Mouse (Mus musculus): ENCODE results near the gene Ptpa. TPM values are rescaled to one million over a fixed set of nuclear protein-coding genes. Genes with fewer than 3 reads are reported as not detected.

The Ptpa gene
- polyA plus RNA-seq, 1 experiment from 2014 or later: 142 TPM

DNA sequence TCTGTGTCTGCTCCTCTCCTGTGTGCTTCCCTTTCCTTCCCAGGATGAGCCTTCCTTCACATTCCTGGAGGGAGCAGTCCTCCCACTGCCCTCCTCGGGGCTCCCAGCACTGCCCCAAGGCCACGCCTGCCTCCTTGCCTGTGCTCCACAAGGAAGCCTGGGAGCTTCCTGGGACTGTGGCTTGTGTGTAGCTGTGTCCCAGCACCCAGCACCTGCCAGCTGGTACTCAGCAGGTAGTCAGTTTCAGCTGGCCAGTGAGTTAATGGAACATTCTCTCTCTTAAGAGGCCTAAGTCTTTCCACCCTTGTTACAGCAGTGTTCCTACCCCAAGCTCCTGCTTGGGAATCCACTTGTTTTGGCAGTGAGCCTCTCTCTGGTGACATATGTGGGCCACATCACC is 13.0 kb upstream of the Ptpa start:
- Histone ChIP-seq H3K4me3 (replicated peaks) (no peak overlapping the region), H3K9ac (no peak overlapping the region), H3K9me3 (replicated peaks) (no peaks in the 10 kb centered on the region), H3K27me3 (no peaks in the 10 kb centered on the region), H3K36me3 (peaks cover 96% of the 10 kb centered on the region), H3K4me1 (replicated peaks) (0 out of 2 replicates have a peak, but pooled peaks cover 3% of the 10 kb centered on the region), H3K4me2 (no peak overlapping the region), H3K27ac (no peak overlapping the region; the same call in 1 of the 2 replicates)
- 63% methylated on average over 2 of the region's 2 CpGs for WGBS (ENCODE audit: insufficient replicate concordance)
- DNase-seq (no peak), ATAC-seq (ENCODE audit: low read depth) (no peak)

DNA sequence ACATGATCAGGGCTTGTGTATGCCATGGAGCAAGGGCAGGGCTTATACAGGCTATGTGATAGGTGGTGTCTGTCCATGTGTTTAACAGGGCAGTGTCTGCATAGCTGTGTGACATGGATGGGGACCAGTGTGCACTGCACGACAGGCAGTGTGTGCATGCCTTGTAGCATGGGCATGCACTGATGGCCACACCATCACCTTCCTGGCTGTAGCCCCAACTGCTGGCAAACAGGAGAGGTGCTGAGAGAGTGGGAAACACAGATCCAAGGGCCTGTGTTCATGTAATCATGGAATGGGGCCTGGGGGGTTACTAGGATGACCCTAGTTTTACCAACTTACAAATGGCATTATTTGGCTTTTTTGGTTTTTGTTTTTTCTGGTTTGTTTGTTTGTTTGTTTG is 12.0 kb upstream of the Ptpa start:
- DNase-seq (no peak), ATAC-seq (ENCODE audit: low read depth) (no peak)
- Histone ChIP-seq H3K27me3 (no peaks in the 10 kb centered on the region), H3K27ac (no peak overlapping the region), H3K9me3 (replicated peaks) (no peaks in the 10 kb centered on the region), H3K9ac (no peak overlapping the region), H3K4me3 (replicated peaks) (no peak overlapping the region), H3K4me2 (no peak overlapping the region), H3K4me1 (replicated peaks) (0 out of 2 replicates have a peak, but pooled peaks cover 3% of the 10 kb centered on the region), H3K36me3 (peaks cover 95% of the 10 kb centered on the region)
- WGBS (ENCODE audit: insufficient replicate concordance): 77% methylated on average over 1 of the region's 1 CpGs

DNA sequence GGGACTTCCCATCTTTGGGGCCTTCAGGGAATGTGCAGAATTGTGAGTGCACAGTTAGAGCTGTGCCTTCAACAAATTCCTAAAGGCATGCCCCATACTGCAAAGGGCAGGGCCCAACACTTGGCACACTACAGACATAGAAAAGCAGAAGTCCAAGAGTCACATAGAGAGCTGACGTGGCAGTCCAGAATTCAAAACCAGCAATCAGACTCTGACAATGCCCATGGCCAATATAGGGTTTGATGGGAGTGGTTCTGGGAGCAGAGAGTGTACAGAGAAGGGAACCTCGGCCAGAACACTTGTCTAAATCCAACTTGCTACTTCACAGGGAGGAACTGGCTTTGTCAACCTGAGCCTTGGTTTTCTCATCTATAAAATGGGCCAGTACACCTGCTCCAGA is 8.6 kb upstream of the Ptpa start:
- H3K36me3 ChIP-seq: peaks cover 85% of the 10 kb centered on the region
- H3K27ac ChIP-seq: no peak overlapping the region
- H3K9ac ChIP-seq: no peak overlapping the region
- DNase-seq (no peak), ATAC-seq (ENCODE audit: low read depth) (no peak)
- H3K4me1 ChIP-seq (replicated peaks): peaks cover 8% of the 10 kb centered on the region; the same call in 1 of the 2 replicates
- no peak overlapping the region for H3K4me2 ChIP-seq
- no peak overlapping the region for H3K4me3 ChIP-seq (replicated peaks)
- WGBS (ENCODE audit: insufficient replicate concordance): 53% methylated on average over 2 of the region's 2 CpGs
- H3K27me3 ChIP-seq: no peaks in the 10 kb centered on the region
- no peaks in the 10 kb centered on the region for H3K9me3 ChIP-seq (replicated peaks)

DNA sequence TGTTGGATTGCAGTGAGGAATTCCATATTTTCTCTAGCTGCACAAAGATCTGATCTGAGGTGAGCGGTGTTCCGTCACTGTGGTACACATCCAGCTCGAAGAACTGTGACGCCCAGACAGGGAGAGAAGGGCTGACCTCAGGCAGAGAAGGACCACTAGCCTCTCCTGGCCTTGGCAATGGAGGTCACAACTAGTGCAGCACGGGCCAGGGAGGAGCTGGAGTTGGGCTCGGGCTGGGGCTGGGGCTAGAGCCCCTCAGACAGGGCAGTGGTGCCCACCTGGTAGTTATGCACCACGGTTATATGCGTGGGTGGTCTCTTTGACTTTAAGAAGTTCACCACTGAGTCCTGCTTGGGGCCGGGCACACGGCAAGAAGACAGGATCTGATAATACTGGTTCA is 8.1 kb upstream of the Ptpa start:
- DNase-seq (no peak), ATAC-seq (ENCODE audit: low read depth) (no peak)
- peaks cover 85% of the 10 kb centered on the region for H3K36me3 ChIP-seq
- no peak overlapping the region for H3K27ac ChIP-seq
- no peak overlapping the region for H3K4me2 ChIP-seq
- H3K4me1 ChIP-seq (replicated peaks): peaks cover 8% of the 10 kb centered on the region; the same call in 1 of the 2 replicates
- no peaks in the 10 kb centered on the region for H3K9me3 ChIP-seq (replicated peaks)
- no peak overlapping the region for H3K9ac ChIP-seq
- no peak overlapping the region for H3K4me3 ChIP-seq (replicated peaks)
- WGBS (ENCODE audit: insufficient replicate concordance): 65% methylated on average over 10 of the region's 10 CpGs
- no peaks in the 10 kb centered on the region for H3K27me3 ChIP-seq

DNA sequence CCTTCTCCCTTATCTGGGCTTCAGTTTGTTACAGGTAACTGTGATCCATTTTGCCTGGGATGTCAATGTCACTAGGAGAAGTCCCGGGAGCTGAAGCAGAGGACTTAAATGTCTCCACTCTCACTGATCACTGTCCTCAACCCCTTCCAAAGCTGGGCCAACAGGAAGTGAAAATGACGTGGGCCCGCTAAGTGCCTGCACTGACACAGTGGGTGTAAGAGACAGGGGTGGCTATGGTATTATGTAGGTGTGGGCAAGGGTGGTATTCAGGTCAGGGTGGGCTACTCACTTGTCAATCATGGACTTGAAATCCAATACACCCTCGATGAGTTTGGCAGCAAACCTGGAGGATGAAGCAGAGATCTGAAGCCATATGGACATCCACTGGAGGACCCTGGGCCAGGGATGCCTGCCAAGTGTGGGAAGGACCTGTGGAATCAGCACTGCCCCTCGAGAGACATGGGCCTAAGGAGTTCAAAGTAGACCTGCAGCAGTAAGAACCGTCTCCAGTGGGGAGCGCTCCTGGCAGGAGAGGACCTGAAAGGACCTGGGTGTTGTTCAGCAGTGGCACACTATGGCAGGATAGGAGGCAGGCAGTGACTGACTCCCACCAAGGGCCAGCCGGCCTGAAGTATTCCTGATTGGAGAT is 7.3 kb upstream of the Ptpa start:
- 75% methylated on average over 8 of the region's 8 CpGs for WGBS (ENCODE audit: insufficient replicate concordance)
- ATAC-seq (ENCODE audit: low read depth): no peak
- no peak overlapping the region for H3K4me2 ChIP-seq
- H3K9ac ChIP-seq: no peak overlapping the region
- no peak overlapping the region for H3K4me3 ChIP-seq (replicated peaks)
- H3K36me3 ChIP-seq: peaks cover 82% of the 10 kb centered on the region
- no peaks in the 10 kb centered on the region for H3K27me3 ChIP-seq
- peaks cover 15% of the 10 kb centered on the region for H3K4me1 ChIP-seq (replicated peaks)
- H3K27ac ChIP-seq: no peak overlapping the region
- no peaks in the 10 kb centered on the region for H3K9me3 ChIP-seq (replicated peaks)
- DNase-seq: no peak

DNA sequence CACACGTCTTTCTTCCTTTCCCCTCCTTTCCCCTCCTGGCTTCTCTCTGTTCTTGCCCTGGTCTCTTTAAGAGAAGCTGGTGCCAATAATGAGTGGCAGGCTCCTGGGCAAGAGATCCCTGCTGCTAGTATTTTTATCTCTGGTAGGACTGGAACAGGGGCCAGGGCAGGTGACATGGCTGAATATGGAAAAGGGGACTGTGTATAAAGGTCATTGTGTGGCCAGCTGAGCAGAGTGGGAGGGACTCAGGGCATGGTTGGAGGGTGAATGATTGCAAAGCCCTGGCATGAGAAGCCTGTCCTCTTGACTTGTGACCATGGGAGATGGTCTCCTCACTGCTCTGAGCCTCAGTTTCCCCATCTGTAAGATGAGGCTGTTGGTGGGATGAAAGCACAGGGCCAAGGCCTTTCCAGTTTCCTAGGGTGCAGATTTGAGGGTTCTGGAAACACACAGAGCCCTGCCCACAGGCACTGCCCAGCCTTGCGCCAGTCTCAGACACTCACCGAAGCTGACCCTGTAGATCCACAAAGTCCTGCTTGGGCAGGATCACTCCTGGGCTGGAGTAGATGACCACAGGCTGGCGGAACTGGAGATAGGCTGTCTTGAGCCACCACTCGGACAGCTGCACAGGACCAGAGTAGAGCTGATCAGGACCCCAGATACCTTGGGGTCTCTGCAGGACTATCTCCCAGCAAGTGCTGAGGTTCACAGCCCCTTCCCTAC is 6.2 kb upstream of the Ptpa start:
- 75% methylated on average over 5 of the region's 5 CpGs for WGBS (ENCODE audit: insufficient replicate concordance)
- Histone ChIP-seq H3K4me1 (replicated peaks) (peaks cover 26% of the 10 kb centered on the region), H3K36me3 (peaks cover 71% of the 10 kb centered on the region), H3K27me3 (no peaks in the 10 kb centered on the region), H3K27ac (no peak overlapping the region), H3K9ac (no peak overlapping the region), H3K9me3 (replicated peaks) (no peaks in the 10 kb centered on the region), H3K4me3 (replicated peaks) (no peak overlapping the region), H3K4me2 (no peak overlapping the region)
- DNase-seq: no peak
- no peak for ATAC-seq (ENCODE audit: low read depth)

DNA sequence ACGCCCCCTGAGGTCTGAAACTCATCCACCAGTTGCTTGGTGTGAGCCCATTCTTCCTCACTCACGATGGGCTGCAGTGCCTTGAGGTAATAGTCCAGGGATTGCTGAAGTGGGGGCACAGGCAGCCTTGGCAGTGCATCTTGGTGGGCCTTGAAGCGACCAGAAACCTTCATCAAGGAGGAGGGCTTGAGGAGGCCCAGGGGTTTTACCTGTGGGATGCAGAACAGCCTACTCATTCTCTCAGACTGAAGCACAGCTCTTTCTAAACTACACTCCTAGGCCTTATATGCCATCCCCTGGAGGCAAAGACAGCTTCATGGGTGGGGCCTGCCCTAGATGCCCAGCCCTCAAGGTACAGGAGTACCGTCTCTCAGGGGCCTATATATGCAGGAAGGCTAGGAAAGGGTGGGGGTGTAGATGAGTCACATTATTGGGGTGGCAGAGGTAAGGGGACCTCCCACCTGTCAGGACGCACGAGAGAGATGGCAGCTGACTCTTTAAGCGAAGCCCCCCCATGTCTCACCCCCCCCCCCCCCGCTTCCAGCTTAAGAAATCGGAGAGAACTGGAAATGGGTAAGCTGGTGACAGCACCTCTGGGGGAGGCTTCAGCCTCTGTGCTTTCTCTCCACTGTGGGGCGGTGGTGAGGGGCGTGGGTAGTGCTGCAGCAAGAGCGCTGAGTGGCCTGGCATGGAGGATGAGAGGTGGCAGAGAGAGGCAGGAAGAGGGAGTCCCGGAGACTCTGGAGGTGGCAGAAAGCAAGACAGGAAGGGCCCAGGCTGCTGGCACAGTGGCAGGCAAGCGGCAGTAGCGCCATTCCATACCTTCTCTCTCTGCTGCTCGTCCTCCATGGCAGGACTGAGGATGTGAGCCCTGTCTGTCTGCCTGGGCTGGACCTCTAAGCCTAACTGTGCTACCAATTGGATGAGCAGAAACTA is 2.5 kb upstream of the Ptpa start:
- Histone ChIP-seq H3K27ac (0 out of 2 replicates have a peak overlapping the region, but pooled peaks have one; percentile 96), H3K4me2 (peak overlapping the region; percentile 85), H3K36me3 (peaks cover 39% of the 10 kb centered on the region), H3K4me3 (replicated peaks) (peak overlapping the region; percentile 100; the same call in 1 of the 2 replicates), H3K27me3 (no peaks in the 10 kb centered on the region), H3K9ac (peak overlapping the region; percentile 100), H3K4me1 (replicated peaks) (peaks cover 41% of the 10 kb centered on the region), H3K9me3 (replicated peaks) (no peaks in the 10 kb centered on the region)
- 80% methylated on average over 16 of the region's 16 CpGs for whole genome bisulfite sequencing (ENCODE audit: insufficient replicate concordance)
- DNase-seq (no peak), ATAC-seq (ENCODE audit: low read depth) (no peak)

DNA sequence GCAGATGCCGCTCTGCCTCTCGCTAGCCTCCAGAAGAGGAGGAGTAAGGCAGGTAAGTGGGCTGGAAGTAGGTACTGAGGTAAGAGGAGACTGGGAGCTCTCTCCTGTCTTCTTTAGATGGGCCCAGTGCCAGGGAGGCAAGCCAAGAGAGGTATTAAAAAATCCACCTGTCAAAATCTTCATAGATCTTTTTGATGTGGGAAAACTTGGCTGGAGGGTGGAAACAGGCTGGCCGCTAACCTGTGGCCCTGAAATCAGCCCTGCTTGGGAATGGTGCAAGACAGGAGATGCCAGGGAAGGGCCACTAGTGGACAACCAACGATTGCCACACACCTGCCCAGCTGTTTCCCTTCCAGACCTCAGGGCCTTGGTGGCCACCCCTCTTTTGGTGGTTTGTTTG is 1.7 kb upstream of the Ptpa start:
- DNase-seq (no peak), ATAC-seq (ENCODE audit: low read depth) (no peak)
- peaks cover 33% of the 10 kb centered on the region for H3K36me3 ChIP-seq
- peaks cover 49% of the 10 kb centered on the region for H3K4me1 ChIP-seq (replicated peaks)
- H3K27ac ChIP-seq: peak overlapping the region; percentile 96; the same call in 1 of the 2 replicates
- H3K4me2 ChIP-seq: peak overlapping the region; percentile 85
- WGBS (ENCODE audit: insufficient replicate concordance): 74% methylated on average over 4 of the region's 4 CpGs
- H3K9me3 ChIP-seq (replicated peaks): no peaks in the 10 kb centered on the region
- H3K9ac ChIP-seq: peak overlapping the region; percentile 100
- H3K4me3 ChIP-seq (replicated peaks): peak overlapping the region; percentile 100
- H3K27me3 ChIP-seq: no peaks in the 10 kb centered on the region

DNA sequence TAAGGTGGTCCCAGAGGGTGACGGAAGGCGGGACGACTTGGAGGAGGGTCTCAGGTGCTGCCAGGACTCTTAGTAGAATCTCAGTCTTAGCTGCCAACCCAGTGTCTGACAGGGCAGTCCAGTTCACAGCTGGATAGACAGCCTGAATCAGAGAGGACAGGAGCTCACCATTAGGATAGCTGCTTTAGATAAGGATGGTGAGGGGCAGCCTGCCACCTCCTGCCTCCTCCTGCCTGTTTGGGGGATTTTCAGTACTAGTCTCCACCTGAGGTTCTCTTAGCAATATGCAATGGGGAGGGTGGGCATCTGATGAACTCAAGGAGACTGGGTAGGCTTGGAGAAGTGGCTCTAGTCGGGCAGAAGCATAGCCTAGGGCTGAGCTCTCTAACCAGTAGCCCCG is 1.2 kb upstream of the Ptpa start:
- ATAC-seq (ENCODE audit: low read depth) (no peak), DNase-seq (no peak)
- Histone ChIP-seq H3K9me3 (replicated peaks) (no peaks in the 10 kb centered on the region), H3K36me3 (peaks cover 29% of the 10 kb centered on the region), H3K4me2 (peak overlapping the region; percentile 85), H3K27ac (peak overlapping the region; percentile 96), H3K9ac (peak overlapping the region; percentile 100), H3K27me3 (no peaks in the 10 kb centered on the region), H3K4me1 (replicated peaks) (peaks cover 51% of the 10 kb centered on the region), H3K4me3 (replicated peaks) (peak overlapping the region; percentile 100)
- 51% methylated on average over 5 of the region's 5 CpGs for WGBS (ENCODE audit: insufficient replicate concordance)

DNA sequence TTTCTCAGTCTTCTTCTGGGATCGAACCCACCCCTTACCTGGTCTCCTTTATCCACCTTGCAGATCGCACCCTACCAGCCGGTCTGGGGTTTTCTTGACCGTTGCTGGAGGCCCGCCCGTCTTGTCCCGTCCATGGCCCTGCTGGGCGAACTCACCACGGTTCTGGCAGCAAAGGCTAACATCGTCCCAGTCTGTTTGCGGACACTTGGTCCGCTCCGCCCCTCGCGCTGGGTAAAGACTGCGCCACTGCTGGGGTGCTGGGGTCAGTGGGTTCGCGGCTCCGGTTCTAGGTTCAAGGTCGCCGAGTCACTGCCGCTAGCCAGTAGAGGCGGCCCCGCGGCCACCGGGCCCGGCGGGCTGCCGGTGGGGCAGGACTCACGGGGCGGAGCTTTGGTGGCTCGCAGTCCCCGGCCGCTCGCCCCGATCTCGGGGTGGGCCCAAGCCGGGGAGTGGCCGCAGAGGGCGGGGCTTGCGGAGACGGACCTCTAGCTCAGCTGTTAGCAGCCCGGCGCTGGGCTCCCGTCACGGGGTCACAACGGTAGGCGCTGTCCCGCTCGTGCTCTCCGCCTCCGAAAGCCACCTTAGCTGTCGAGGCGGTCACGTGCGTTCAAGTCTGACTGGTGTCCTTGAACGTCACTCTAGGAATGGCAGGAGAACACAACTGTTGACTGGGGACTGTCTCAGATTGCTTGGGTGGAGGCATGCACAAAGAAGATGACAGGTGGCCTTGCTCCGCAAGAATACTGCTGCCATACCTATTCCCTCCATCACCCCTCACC is 493 bp upstream of the Ptpa start, which contains the start of gene Crat:
Crat (minus strand) TSS at position 657 of the 779 bp plus-strand sequence.
- ATAC-seq (ENCODE audit: low read depth) (peak; percentile 87), DNase-seq (peak; percentile 93)
- Histone ChIP-seq H3K9me3 (replicated peaks) (no peaks in the 10 kb centered on the region), H3K4me2 (peak within 1 kb of the TSS; percentile 85), H3K9ac (peak within 1 kb of the TSS; percentile 100), H3K36me3 (peaks cover 28% of the 10 kb centered on the region), H3K4me3 (replicated peaks) (peak within 1 kb of the TSS; percentile 100), H3K4me1 (replicated peaks) (peaks cover 55% of the 10 kb centered on the region), H3K27me3 (no peaks in the 10 kb centered on the region), H3K27ac (peak within 1 kb of the TSS; percentile 96)
- 1% methylated on average over 58 of the region's 58 CpGs for WGBS (ENCODE audit: insufficient replicate concordance)

Data from liver, embryonic 13.5 days (tissue).